Mouse (Mus musculus) midbrain, embryonic 14.5 days (tissue): ENCODE measurements around the gene Clec16a. TPM values are rescaled to one million over a fixed set of nuclear protein-coding genes. Genes with fewer than 3 reads are reported as not detected.

ENCODE experiments used
- ATAC-seq: fragments of 200-750 bp; cut with Nextera tagmentation; 2 replicates; pipeline ENCODE4 v1.8.0; 2017; ENCODE audit warnings: moderate number of reproducible peaks, moderate library complexity; ENCODE audit not compliant: low FRiP score, low TSS enrichment
- DNase-seq: peaks from one replicate; pipeline ENCODE4 v3.0.0-alpha.2; 2015
- H3K27ac ChIP-seq: fragments of 300-500 bp; sonication (generic); replicated peaks from 2 replicates; pipeline ENCODE4 v1.5.1; 2014; ENCODE audit warnings: mild to moderate bottlenecking, low read depth, low read length, moderate library complexity
- H3K27me3 ChIP-seq: fragments of 300-500 bp; sonication (generic); 2 replicates; pipeline ENCODE4 v1.6.1; 2014; ENCODE audit warnings: low read length, control low read depth, mixed read lengths; ENCODE audit not compliant: control insufficient read depth, insufficient read depth
- H3K36me3 ChIP-seq: fragments of 300-500 bp; sonication (generic); 2 replicates; pipeline ENCODE4 v1.6.1; 2014; ENCODE audit warnings: low read length, control low read depth; ENCODE audit not compliant: control insufficient read depth, insufficient read depth
- H3K4me1 ChIP-seq: fragments of 300-500 bp; sonication (generic); 2 replicates; pipeline ENCODE4 v1.6.1; 2014; ENCODE audit warnings: mild to moderate bottlenecking, antibody characterized with exemption, low read length, control low read depth; ENCODE audit not compliant: control insufficient read depth, insufficient read depth
- H3K4me2 ChIP-seq: fragments of 300-500 bp; sonication (generic); 2 replicates; pipeline ENCODE4 v1.6.1; 2014; ENCODE audit warnings: mild to moderate bottlenecking, low read length, moderate library complexity
- H3K4me3 ChIP-seq: fragments of 300-500 bp; sonication (generic); replicated peaks from 2 replicates; pipeline ENCODE4 v1.5.1; 2014; ENCODE audit warnings: low read depth, low read length
- H3K9ac ChIP-seq: fragments of 300-500 bp; sonication (generic); replicated peaks from 2 replicates; pipeline ENCODE4 v1.6.1; 2014; ENCODE audit warnings: mild to moderate bottlenecking, low read length, moderate library complexity
- H3K9me3 ChIP-seq: fragments of 300-500 bp; sonication (generic); 2 replicates; pipeline ENCODE4 v1.6.1; 2016; ENCODE audit warnings: low read length, control low read depth, mixed read lengths; ENCODE audit not compliant: control insufficient read depth
- WGBS: fragments of 180-500 bp; shearing (Covaris S2); extraction: QIAGEN DNeasy Blood & Tissue Kit; methylation state at CpG from one replicate; pipeline ENCODE4 v1.1.7; 2014; 5-methylcytosine and 5-hydroxymethylcytosine counted together
- polyA plus RNA-seq: library from polyadenylated mRNA; unstranded; fragments of >200 nt; fragmentation: Nextera tagmentation; extraction: Ambion mirVana; gene quantifications from 2 replicates; pipeline ENCODE4 v1.2.1, GENCODE M21; 2014

The Clec16a gene
- polyA plus RNA-seq, 1 experiment from 2014 or later, result 78.4 TPM

DNA sequence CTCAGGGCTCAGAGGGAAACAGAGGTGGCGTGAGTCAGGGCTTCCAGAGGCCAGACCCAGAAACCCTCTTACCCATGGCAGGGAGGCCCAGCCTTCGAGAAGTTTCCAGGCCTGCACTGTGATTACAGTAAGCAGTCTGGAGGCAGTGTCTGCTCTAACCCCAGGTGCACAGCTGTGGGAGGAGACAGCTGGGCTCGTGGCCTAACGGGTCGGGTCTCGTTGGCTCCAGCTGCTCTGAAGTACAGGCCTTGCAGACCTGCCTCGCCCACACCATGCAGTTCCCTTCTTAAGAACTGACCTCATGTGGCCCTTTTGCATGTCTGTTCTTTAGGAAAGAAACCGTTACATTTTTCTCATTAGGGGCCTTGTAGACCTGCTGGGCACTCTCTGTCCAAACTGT is 123.3 kb downstream of the Clec16a start:
- H3K27ac ChIP-seq, result no peak overlapping the region
- no peak overlapping the region for H3K9ac ChIP-seq
- H3K4me3 ChIP-seq, result no peak overlapping the region
- no peak overlapping the region for H3K4me2 ChIP-seq
- WGBS, result 77% methylated on average over 8 of the region's 8 CpGs
- H3K4me1 ChIP-seq, result peaks cover 12% of the 10 kb centered on the region; the same call in 1 of the 2 replicates
- ATAC-seq (no peak), DNase-seq (no peak)
- no peaks in the 10 kb centered on the region for H3K9me3 ChIP-seq
- no peaks in the 10 kb centered on the region for H3K36me3 ChIP-seq
- H3K27me3 ChIP-seq, result no peaks in the 10 kb centered on the region

DNA sequence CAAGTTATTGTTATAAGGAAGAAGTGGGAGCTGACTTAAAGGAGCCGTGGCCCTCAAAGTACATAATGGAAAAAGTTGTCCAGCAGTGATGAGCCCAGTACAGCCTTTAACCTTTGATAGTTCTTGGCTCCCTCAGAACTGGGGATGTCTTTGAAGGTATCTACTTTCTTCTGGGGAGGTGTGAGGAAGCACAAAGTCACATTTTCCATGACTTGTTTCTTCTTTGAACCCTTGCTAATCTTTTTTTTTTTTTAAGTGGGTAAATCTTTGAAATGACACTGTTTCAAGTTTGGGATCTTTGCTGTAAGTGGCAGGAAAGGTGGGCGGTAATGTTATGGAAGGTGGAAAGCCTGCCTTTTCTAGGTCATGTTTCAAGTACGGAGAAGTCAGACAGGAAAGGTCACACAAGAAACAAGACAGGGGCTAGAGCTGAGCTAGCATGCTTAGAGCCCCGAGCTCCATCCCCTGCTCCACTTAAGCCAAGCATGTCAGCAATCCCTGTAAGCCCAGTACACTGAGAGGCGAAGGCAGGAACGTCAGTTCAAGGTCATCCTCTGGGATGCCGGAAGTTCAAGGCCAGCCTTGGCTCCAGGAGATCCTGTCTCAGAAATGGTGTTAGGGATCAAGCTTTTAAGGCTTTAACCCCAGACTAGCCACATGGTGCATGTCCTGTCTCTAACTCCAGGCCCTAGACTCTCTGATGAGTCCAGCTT is 124.0 kb downstream of the Clec16a start:
- H3K36me3 ChIP-seq, result no peaks in the 10 kb centered on the region
- no peak for DNase-seq
- WGBS, result 87% methylated on average over 7 of the region's 7 CpGs

GRCm38 (mm10) chr16:10669936-10670335 is 124.8 kb downstream of the Clec16a start:
- H3K27ac ChIP-seq, result no peak overlapping the region
- no peaks in the 10 kb centered on the region for H3K9me3 ChIP-seq
- H3K4me3 ChIP-seq, result no peak overlapping the region
- DNase-seq (no peak), ATAC-seq (no peak)
- H3K4me2 ChIP-seq, result no peak overlapping the region
- peaks cover 8% of the 10 kb centered on the region; the same call in 1 of the 2 replicates for H3K4me1 ChIP-seq
- no peaks in the 10 kb centered on the region for H3K36me3 ChIP-seq
- no peak overlapping the region for H3K9ac ChIP-seq
- no peaks in the 10 kb centered on the region for H3K27me3 ChIP-seq
- 75% methylated on average over 3 of the region's 3 CpGs for WGBS

More for the DNA sequence above, 124.0 kb downstream of the Clec16a start:
- Histone ChIP-seq H3K27me3 (no peaks in the 10 kb centered on the region), H3K9ac (no peak overlapping the region), H3K4me1 (peaks cover 12% of the 10 kb centered on the region; the same call in 1 of the 2 replicates), H3K9me3 (no peaks in the 10 kb centered on the region), H3K27ac (no peak overlapping the region), H3K4me3 (no peak overlapping the region), H3K4me2 (no peak overlapping the region)
- ATAC-seq, result no peak

- Histone ChIP-seq H3K27me3 (no peaks in the 10 kb centered on the region), H3K4me2 (no peak overlapping the region), H3K27ac (no peak overlapping the region), H3K36me3 (no peaks in the 10 kb centered on the region), H3K9me3 (no peaks in the 10 kb centered on the region), H3K4me3 (no peak overlapping the region), H3K9ac (no peak overlapping the region), H3K4me1 (no peaks in the 10 kb centered on the region)
- ATAC-seq, result no peak
- DNase-seq, result no peak
Measured at GRCm38 (mm10) chr16:10672490-10672889, 127.4 kb downstream of the Clec16a start.

DNA sequence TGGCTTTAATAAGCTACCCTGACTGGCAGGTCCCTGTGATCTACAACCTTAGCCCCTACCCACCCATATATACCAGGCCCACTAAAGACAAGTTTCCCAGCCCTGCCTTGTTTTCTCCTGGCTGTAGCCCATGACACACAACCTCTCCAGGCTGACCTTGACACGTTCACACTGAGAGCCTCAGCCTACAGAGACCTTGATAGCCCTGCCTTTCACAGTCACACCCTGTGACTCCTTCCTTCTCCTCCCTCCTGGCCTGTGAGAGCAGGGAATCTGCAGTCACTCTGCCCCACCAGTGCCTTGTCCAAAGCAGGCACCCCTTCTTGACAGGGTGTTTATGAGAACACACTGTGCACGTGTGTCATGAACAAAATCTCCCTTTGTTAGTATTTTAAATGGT is 128.9 kb downstream of the Clec16a start:
- no peak overlapping the region for H3K4me2 ChIP-seq
- no peak overlapping the region for H3K9ac ChIP-seq
- H3K27me3 ChIP-seq, result no peaks in the 10 kb centered on the region
- no peaks in the 10 kb centered on the region for H3K36me3 ChIP-seq
- 66% methylated on average over 2 of the region's 2 CpGs for WGBS
- no peak for ATAC-seq
- H3K9me3 ChIP-seq, result no peaks in the 10 kb centered on the region
- no peak for DNase-seq
- H3K4me1 ChIP-seq, result no peaks in the 10 kb centered on the region
- no peak overlapping the region for H3K27ac ChIP-seq
- no peak overlapping the region for H3K4me3 ChIP-seq

DNA sequence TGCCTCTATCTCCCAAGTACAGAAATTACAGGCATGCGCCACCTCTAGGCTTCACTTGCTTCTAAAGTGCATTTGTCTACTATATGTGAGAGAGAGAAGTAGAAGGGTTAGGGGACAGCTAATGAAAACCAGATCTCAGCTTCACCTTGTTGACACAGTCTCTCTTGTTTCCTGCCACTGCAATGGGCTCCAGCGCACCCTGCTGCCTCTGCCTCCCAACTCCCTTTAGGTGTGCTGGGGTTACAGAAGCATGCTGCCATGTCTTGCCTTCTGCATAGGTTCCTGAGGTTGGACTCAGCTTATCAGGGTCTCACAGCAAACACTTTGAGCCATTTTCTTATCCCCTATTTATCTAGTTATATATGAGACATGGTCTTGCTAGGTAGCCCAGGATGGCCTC is 129.8 kb downstream of the Clec16a start:
- no peak overlapping the region for H3K4me3 ChIP-seq
- H3K36me3 ChIP-seq, result no peaks in the 10 kb centered on the region
- no peak overlapping the region for H3K4me2 ChIP-seq
- H3K4me1 ChIP-seq, result no peaks in the 10 kb centered on the region
- H3K27ac ChIP-seq, result no peak overlapping the region
- H3K27me3 ChIP-seq, result no peaks in the 10 kb centered on the region
- no peak for ATAC-seq
- DNase-seq, result no peak
- H3K9ac ChIP-seq, result no peak overlapping the region
- no peaks in the 10 kb centered on the region for H3K9me3 ChIP-seq
- 92% methylated on average over 2 of the region's 2 CpGs for WGBS

DNA sequence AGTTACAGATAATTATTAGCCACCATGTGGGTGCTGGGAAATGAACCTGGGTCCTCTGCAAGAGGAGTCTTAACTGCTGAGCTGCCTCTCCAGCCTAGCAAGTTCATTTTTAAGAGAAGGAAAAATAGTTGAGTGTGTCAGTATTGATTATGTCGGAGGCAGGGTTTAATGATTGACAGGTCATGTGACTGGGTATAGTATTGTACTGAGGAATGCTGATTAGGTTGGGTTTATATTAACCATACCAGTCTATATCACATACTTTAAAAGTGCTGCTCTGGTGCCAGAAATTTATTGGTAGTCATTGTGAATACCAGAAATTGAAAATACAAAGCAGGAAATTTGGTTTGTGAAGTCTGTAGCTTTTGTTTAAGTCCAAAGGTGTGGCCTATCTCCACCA is 130.5 kb downstream of the Clec16a start:
- Histone ChIP-seq H3K9me3 (no peaks in the 10 kb centered on the region), H3K4me2 (no peak overlapping the region), H3K9ac (no peak overlapping the region), H3K27ac (no peak overlapping the region), H3K27me3 (no peaks in the 10 kb centered on the region), H3K4me1 (no peaks in the 10 kb centered on the region), H3K36me3 (no peaks in the 10 kb centered on the region), H3K4me3 (no peak overlapping the region)
- ATAC-seq (no peak), DNase-seq (no peak)
- WGBS, result 72% methylated on average over 1 of the region's 1 CpGs

- H3K36me3 ChIP-seq, result no peaks in the 10 kb centered on the region
- no peaks in the 10 kb centered on the region for H3K4me1 ChIP-seq
- no peaks in the 10 kb centered on the region for H3K27me3 ChIP-seq
- H3K4me2 ChIP-seq, result no peak overlapping the region
- H3K9ac ChIP-seq, result no peak overlapping the region
- H3K27ac ChIP-seq, result no peak overlapping the region
- no peak for ATAC-seq
- H3K4me3 ChIP-seq, result no peak overlapping the region
- DNase-seq, result no peak
- WGBS, result 66% methylated on average over 3 of the region's 3 CpGs
- H3K9me3 ChIP-seq, result no peaks in the 10 kb centered on the region
Measured at GRCm38 (mm10) chr16:10676461-10677066, 131.4 kb downstream of the Clec16a start.

GRCm38 (mm10) chr16:10682521-10682920 is 137.4 kb downstream of the Clec16a start:
- Histone ChIP-seq H3K27ac (no peak overlapping the region), H3K27me3 (no peaks in the 10 kb centered on the region), H3K4me1 (no peaks in the 10 kb centered on the region), H3K9me3 (no peaks in the 10 kb centered on the region), H3K36me3 (no peaks in the 10 kb centered on the region), H3K4me3 (no peak overlapping the region), H3K9ac (no peak overlapping the region), H3K4me2 (no peak overlapping the region)
- ATAC-seq (no peak), DNase-seq (no peak)
- WGBS, result 85% methylated on average over 2 of the region's 2 CpGs
